Mouse (Mus musculus): ENCODE results near the gene Apod. TPM values are rescaled to one million over a fixed set of nuclear protein-coding genes. Genes with fewer than 3 reads are reported as not detected.

The Apod gene
- polyA plus RNA-seq, 1 experiment = not detected

GRCm38 (mm10) chr16:31327891-31328290 lies 13.3 kb upstream of the Apod start:
- TF ChIP-seq GATA1 (IDR thresholded peaks at IDR 0.05; ENCODE audit: low read length) = no peak

GRCm38 (mm10) chr16:31327430-31327829 lies 12.8 kb upstream of the Apod start:
- TF ChIP-seq GATA1 (IDR thresholded peaks at IDR 0.05; ENCODE audit: low read length) = no peak

- TF ChIP-seq GATA1 (IDR thresholded peaks at IDR 0.05; ENCODE audit: low read length) = no peak
Observed at GRCm38 (mm10) chr16:31326679-31327078, 12.1 kb upstream of the Apod start.

- no peak for TF ChIP-seq GATA1 (IDR thresholded peaks at IDR 0.05; ENCODE audit: low read length)
Observed at GRCm38 (mm10) chr16:31325966-31326365, 11.4 kb upstream of the Apod start.

GRCm38 (mm10) chr16:31325120-31325519 lies 10.5 kb upstream of the Apod start:
- TF ChIP-seq GATA1 (IDR thresholded peaks at IDR 0.05; ENCODE audit: low read length) = no peak

GRCm38 (mm10) chr16:31321501-31321900 lies 6.9 kb upstream of the Apod start:
- TF ChIP-seq GATA1 (IDR thresholded peaks at IDR 0.05; ENCODE audit: low read length) = no peak

- TF ChIP-seq GATA1 (IDR thresholded peaks at IDR 0.05; ENCODE audit: low read length) = no peak
Observed at GRCm38 (mm10) chr16:31320954-31321353, 6.3 kb upstream of the Apod start.

GRCm38 (mm10) chr16:31319316-31319715 lies 4.7 kb upstream of the Apod start:
- TF ChIP-seq GATA1 (IDR thresholded peaks at IDR 0.05; ENCODE audit: low read length) = no peak

GRCm38 (mm10) chr16:31318418-31318817 lies 3.8 kb upstream of the Apod start:
- TF ChIP-seq GATA1 (IDR thresholded peaks at IDR 0.05; ENCODE audit: low read length) = no peak

- TF ChIP-seq GATA1 (IDR thresholded peaks at IDR 0.05; ENCODE audit: low read length) = no peak
Observed at GRCm38 (mm10) chr16:31315294-31315693, 686 bp upstream of the Apod start.

GRCm38 (mm10) chr16:31313611-31314010 lies 997 bp downstream of the Apod start:
- TF ChIP-seq GATA1 (IDR thresholded peaks at IDR 0.05; ENCODE audit: low read length) = no peak

- no peak for TF ChIP-seq GATA1 (IDR thresholded peaks at IDR 0.05; ENCODE audit: low read length)
Observed at GRCm38 (mm10) chr16:31312296-31312695, 2.3 kb downstream of the Apod start.

- no peak for TF ChIP-seq GATA1 (IDR thresholded peaks at IDR 0.05; ENCODE audit: low read length)
Observed at GRCm38 (mm10) chr16:31305199-31305919, 9.2 kb downstream of the Apod start.

GRCm38 (mm10) chr16:31303276-31303675 lies 11.3 kb downstream of the Apod start:
- TF ChIP-seq GATA1 (IDR thresholded peaks at IDR 0.05; ENCODE audit: low read length) = no peak

GRCm38 (mm10) chr16:31300883-31301532 lies 13.6 kb downstream of the Apod start:
- TF ChIP-seq GATA1 (IDR thresholded peaks at IDR 0.05; ENCODE audit: low read length) = no peak

GRCm38 (mm10) chr16:31300467-31300866 lies 14.1 kb downstream of the Apod start:
- no peak for TF ChIP-seq GATA1 (IDR thresholded peaks at IDR 0.05; ENCODE audit: low read length)

- TF ChIP-seq GATA1 (IDR thresholded peaks at IDR 0.05; ENCODE audit: low read length) = no peak
Observed at GRCm38 (mm10) chr16:31299960-31300353, 14.7 kb downstream of the Apod start.

Data from G1E-ER4 (cell line).